Mouse (Mus musculus) hindlimb bud, embryonic 11.5 days (tissue): ENCODE data around the gene Eml6.
"Not testable (repeated sequence)": the region's sequence is repeated elsewhere in the genome, so short reads cannot be mapped to it uniquely, and the experiment has no call there.

ENCODE experiments used
- DNase-seq: peaks from one replicate; pipeline ENCODE4 v3.0.0-alpha.2; 2012; ENCODE audit warnings: low read depth, low spot score; ENCODE audit errors: extremely low spot score

The Eml6 gene

GRCm38 (mm10) chr11:29794475-29794874 is 231.4 kb downstream of the Eml6 start:
- no peak for DNase-seq

GRCm38 (mm10) chr11:29790796-29791195 is 235.0 kb downstream of the Eml6 start:
- no peak for DNase-seq

GRCm38 (mm10) chr11:29788921-29789638 is 236.8 kb downstream of the Eml6 start:
- no peak for DNase-seq

GRCm38 (mm10) chr11:29788499-29788898 is 237.3 kb downstream of the Eml6 start:
- DNase-seq: no peak

GRCm38 (mm10) chr11:29787473-29787872 is 238.4 kb downstream of the Eml6 start:
- no peak for DNase-seq

- DNase-seq: no peak
These were observed 239.1 kb downstream of the Eml6 start for GRCm38 (mm10) chr11:29786583-29787219.

- DNase-seq: no peak
These were observed 246.3 kb downstream of the Eml6 start for GRCm38 (mm10) chr11:29779409-29780026.

- DNase-seq: no peak
These were observed 246.9 kb downstream of the Eml6 start for GRCm38 (mm10) chr11:29778936-29779335.

- DNase-seq: no peak
These were observed 247.9 kb downstream of the Eml6 start for GRCm38 (mm10) chr11:29777964-29778363.

- no peak for DNase-seq
These were observed 251.1 kb downstream of the Eml6 start for GRCm38 (mm10) chr11:29774760-29775159.

GRCm38 (mm10) chr11:29774296-29774695 is 251.5 kb downstream of the Eml6 start:
- DNase-seq: no peak

- DNase-seq: no peak
These were observed 253.6 kb downstream of the Eml6 start for GRCm38 (mm10) chr11:29772279-29772678.

- DNase-seq: no peak
These were observed 255.0 kb downstream of the Eml6 start for GRCm38 (mm10) chr11:29770666-29771400.

- no peak for DNase-seq
These were observed 257.3 kb downstream of the Eml6 start for GRCm38 (mm10) chr11:29768523-29768922.

- no peak for DNase-seq
These were observed 259.4 kb downstream of the Eml6 start for GRCm38 (mm10) chr11:29766313-29766982.

- DNase-seq: no peak
These were observed 260.8 kb downstream of the Eml6 start for GRCm38 (mm10) chr11:29765063-29765462.

- DNase-seq: no peak
These were observed 263.1 kb downstream of the Eml6 start for GRCm38 (mm10) chr11:29762768-29763167.

GRCm38 (mm10) chr11:29761387-29761786 is 264.4 kb downstream of the Eml6 start:
- DNase-seq: no peak

GRCm38 (mm10) chr11:29758617-29759016 is 267.2 kb downstream of the Eml6 start:
- no peak for DNase-seq

GRCm38 (mm10) chr11:29756007-29756406 is 269.8 kb downstream of the Eml6 start:
- not testable (repeated sequence) for DNase-seq
